In the genomic region with DNA sequence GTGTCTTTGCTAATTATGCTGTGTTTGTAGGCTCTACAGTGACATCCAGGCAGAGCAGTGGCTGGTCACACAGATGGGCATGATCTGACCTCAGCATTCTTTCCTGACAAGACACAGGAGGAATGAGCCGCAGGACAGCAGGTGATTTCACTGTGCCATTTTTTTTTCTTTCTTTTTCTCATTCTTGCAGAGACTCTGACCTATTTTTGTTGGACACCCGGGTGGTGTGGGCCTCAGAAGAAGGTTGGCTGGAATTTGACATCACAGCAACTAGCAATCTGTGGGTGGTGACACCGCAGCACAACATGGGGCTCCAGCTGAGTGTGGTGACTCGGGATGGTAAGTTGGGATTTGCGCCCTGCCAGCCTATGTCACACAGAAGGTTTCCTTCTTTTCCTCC, we compare ENCODE assay signal across 23 mouse cellular contexts.
"Had no signal": no experiment of that assay in that cellular context is flagged by ENCODE, and none has a peak within 500 bp of the region (broad histone marks: within the 10 kb centered on the region; RNA-seq: fewer than 3 reads in every experiment).

No protein-coding gene starts in this region.

- H3K36me3 ChIP-seq: heart, embryonic 10.5 days; heart, embryonic 12.5 days; hindbrain, embryonic 13.5 days; hindbrain, embryonic 15.5 days; kidney, embryonic 15.5 days; limb, embryonic 13.5 days; limb, embryonic 15.5 days; liver, embryonic 12.5 days had no signal

- H3K27me3 ChIP-seq: heart, embryonic 12.5 days; hindbrain, embryonic 13.5 days; hindbrain, embryonic 15.5 days; kidney, embryonic 15.5 days; limb, embryonic 15.5 days; liver, embryonic 12.5 days had no signal

- DNase-seq: gastrocnemius, postnatal 10 days; gastrocnemius, postnatal 25 days; heart, adult 18-20 months; heart, postnatal 10 days; kidney, adult 11 months; kidney, adult 2 months; kidney, adult 9 months; kidney, postnatal 14 days; kidney, postnatal 36 days; layer of hippocampus, adult 9-11 months; layer of hippocampus, postnatal 36 days; left cerebral cortex, postnatal 4 days had no signal

- H3K4me1 ChIP-seq: hindbrain, embryonic 13.5 days; hindbrain, embryonic 15.5 days; liver, embryonic 12.5 days had no signal

- H3K4me3 ChIP-seq: heart, embryonic 10.5 days; heart, embryonic 12.5 days; hindbrain, embryonic 13.5 days; hindbrain, embryonic 15.5 days; kidney, embryonic 15.5 days; limb, embryonic 13.5 days; limb, embryonic 15.5 days; liver, embryonic 12.5 days had no signal

- H3K27ac ChIP-seq: heart, embryonic 10.5 days; hindbrain, embryonic 13.5 days; hindbrain, embryonic 15.5 days; hindbrain, postnatal 0 days; kidney, embryonic 15.5 days; kidney, postnatal 0 days; limb, embryonic 13.5 days; limb, embryonic 15.5 days; liver, embryonic 12.5 days; liver, embryonic 14.5 days had no signal
